Mouse (Mus musculus) embryonic facial prominence, embryonic 10.5 days (tissue): Measurements from ENCODE around the gene Otub1. TPM values are rescaled to one million over a fixed set of nuclear protein-coding genes. Genes with fewer than 3 reads are reported as not detected.

Experiments used
- DNase-seq: peaks from one replicate; pipeline ENCODE4 v3.0.0-alpha.2; 2017; ENCODE audit warnings: low spot score
- H3K27ac ChIP-seq: fragments of 300-500 bp; sonication (generic); replicated peaks from 2 replicates; pipeline ENCODE4 v1.5.1; 2016; ENCODE audit warnings: mild to moderate bottlenecking
- H3K27me3 ChIP-seq: fragments of 300-500 bp; sonication (generic); replicated peaks from 2 replicates; pipeline ENCODE4 v1.6.1; 2016; ENCODE audit warnings: low read depth, mild to moderate bottlenecking; ENCODE audit not compliant: poor library complexity, severe bottlenecking
- H3K36me3 ChIP-seq: fragments of 300-500 bp; sonication (generic); replicated peaks from 2 replicates; pipeline ENCODE4 v1.6.1; 2016; ENCODE audit warnings: mild to moderate bottlenecking, moderate library complexity
- H3K4me1 ChIP-seq: fragments of 300-500 bp; sonication (generic); 2 replicates; pipeline ENCODE4 v1.6.1; 2016
- H3K4me3 ChIP-seq: fragments of 300-500 bp; sonication (generic); 2 replicates; pipeline ENCODE4 v1.5.1; 2016; ENCODE audit warnings: mild to moderate bottlenecking, moderate library complexity
- H3K9me3 ChIP-seq: fragments of 300-500 bp; sonication (generic); 2 replicates; pipeline ENCODE4 v1.6.1; 2016; ENCODE audit warnings: mild to moderate bottlenecking
- WGBS: fragments of 180-500 bp; shearing (Covaris S2); methylation state at CpG from one replicate; pipeline ENCODE4 v1.1.7; 2016; 5-methylcytosine and 5-hydroxymethylcytosine counted together
- polyA plus RNA-seq: library from polyadenylated mRNA; unstranded; fragments of >200 nt; fragmentation: Nextera tagmentation; extraction: Ambion mirVana; gene quantifications from 2 replicates; pipeline ENCODE4 v1.2.1, GENCODE M21; 2016

Otub1 gene
- polyA plus RNA-seq, 1 experiment from 2014 or later = 276 TPM

DNA sequence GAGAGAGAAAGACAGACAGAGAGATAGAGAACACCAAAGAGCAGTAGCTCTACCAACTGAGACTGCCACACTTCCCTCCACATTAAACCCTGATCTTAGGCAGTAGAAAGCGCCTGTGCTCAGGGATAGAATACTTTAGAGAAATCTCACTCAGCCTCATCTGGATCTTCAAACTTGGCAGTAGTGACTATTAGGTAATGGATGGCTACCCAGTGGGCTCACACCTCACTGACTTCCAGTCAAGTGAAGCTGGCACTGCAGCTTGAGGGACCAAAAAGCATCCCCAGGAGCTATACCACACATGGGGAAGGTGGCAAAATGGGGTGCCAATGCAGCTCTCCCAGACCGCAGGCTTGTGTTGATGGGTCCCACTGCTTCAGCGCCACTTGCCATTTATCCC is 18.1 kb upstream of the Otub1 start:
- 88% methylated on average over 3 of the region's 3 CpGs for WGBS
- H3K36me3 ChIP-seq = peaks cover 44% of the 10 kb centered on the region

DNA sequence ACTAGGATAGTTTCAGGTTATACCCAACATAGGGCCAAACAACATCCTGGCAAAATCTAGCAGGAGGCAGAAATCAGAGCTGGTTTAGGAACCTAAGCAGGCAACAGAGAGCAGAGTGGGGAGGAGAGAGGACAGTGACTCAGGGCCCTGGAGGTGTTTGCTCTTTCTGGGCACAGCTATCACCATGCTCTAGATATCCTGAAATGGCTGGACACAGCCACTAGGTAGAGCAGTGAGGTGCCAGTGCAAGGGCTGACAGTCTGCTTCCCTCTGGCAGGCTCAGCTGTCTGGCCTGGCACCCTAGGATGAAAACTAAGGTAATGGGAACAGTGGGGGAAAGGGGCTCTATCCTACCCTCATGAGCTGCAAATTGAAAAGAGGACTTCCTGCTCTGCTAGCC is 17.4 kb upstream of the Otub1 start:
- Histone ChIP-seq H3K9me3 (no peaks in the 10 kb centered on the region), H3K4me3 (no peak overlapping the region), H3K27ac (no peak overlapping the region), H3K27me3 (no peaks in the 10 kb centered on the region), H3K4me1 (peaks cover 1% of the 10 kb centered on the region; the same call in 1 of the 2 replicates), H3K36me3 (peaks cover 37% of the 10 kb centered on the region)
- DNase-seq = no peak

More for the DNA sequence above, 18.1 kb upstream of the Otub1 start:
- 0 out of 2 replicates have a peak, but pooled peaks cover 2% of the 10 kb centered on the region for H3K9me3 ChIP-seq
- H3K4me1 ChIP-seq = no peaks in the 10 kb centered on the region
- no peak overlapping the region for H3K27ac ChIP-seq
- no peak overlapping the region for H3K4me3 ChIP-seq
- DNase-seq = no peak
- no peaks in the 10 kb centered on the region for H3K27me3 ChIP-seq

DNA sequence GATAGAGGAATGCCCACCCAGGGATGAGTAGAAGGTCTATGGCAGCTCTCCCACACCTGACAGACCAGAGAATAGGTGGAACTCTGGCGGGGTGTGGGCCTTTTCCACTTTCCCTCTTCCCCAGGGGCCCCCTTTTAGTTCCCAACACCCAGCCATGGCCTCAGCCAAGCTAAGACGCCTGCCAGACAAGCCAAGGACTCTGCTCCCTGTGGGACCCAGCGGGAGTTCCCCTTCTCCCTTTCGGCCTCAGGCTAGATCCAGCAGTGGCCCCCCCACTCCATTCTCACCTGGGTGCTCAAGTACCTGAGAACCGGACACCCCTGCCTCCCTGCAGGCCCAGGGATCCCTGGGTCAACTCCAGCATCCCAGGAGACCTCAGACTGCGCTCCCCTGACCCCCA is 16.1 kb upstream of the Otub1 start:
- peaks cover 9% of the 10 kb centered on the region for H3K4me1 ChIP-seq
- H3K4me3 ChIP-seq = no peak overlapping the region; the same call in 1 of the 2 replicates
- H3K36me3 ChIP-seq = peaks cover 24% of the 10 kb centered on the region
- no peak overlapping the region for H3K27ac ChIP-seq
- no peaks in the 10 kb centered on the region for H3K9me3 ChIP-seq
- 86% methylated on average over 6 of the region's 6 CpGs for WGBS
- DNase-seq = no peak
- no peaks in the 10 kb centered on the region for H3K27me3 ChIP-seq

DNA sequence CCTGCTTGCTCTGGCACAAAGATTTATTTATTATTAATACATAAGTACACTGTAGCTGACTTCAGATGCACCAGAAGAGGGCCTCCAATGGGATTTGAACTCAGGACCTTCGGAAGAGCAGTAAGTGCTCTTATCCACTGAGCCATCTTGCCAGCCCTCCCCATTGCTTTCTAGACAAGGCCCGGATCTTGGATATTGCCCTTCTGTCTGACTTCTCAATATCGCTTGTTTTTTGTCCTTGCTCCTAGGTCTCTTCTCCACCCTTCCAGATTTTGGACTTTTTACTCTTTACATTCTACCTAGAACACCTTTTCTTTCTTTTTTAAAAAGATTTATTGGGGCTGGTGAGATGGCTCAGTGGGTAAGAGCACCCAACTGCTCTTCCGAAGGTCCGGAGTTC is 12.6 kb upstream of the Otub1 start:
- Histone ChIP-seq H3K27me3 (no peaks in the 10 kb centered on the region), H3K27ac (no peak overlapping the region), H3K4me1 (peaks cover 27% of the 10 kb centered on the region), H3K4me3 (peak overlapping the region; percentile 85; the same call in 1 of the 2 replicates), H3K9me3 (no peaks in the 10 kb centered on the region), H3K36me3 (peaks cover 26% of the 10 kb centered on the region)
- no peak for DNase-seq
- WGBS = 95% methylated on average over 5 of the region's 5 CpGs

DNA sequence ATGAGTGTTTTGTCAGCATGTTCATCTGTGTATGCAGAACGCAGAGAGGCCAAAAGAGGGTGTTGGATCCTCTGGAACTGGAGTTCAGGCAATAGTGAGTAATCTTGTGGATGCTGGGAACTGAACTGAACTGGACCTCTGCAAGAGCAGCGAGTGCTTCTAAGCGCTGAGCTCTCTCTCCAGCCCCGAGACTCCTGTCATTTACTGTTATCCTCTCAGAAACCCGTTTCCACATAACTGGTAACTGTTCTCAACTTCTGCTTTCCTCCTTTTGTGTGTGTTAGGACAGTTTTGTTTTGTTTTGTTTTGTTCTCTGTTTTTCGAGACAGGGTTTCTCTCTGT is 11.8 kb upstream of the Otub1 start:
- Histone ChIP-seq H3K36me3 (peaks cover 35% of the 10 kb centered on the region), H3K9me3 (no peaks in the 10 kb centered on the region), H3K27me3 (no peaks in the 10 kb centered on the region), H3K27ac (peak overlapping the region; percentile 71), H3K4me3 (peak overlapping the region; percentile 85), H3K4me1 (peaks cover 27% of the 10 kb centered on the region)
- WGBS = 12% methylated on average over 6 of the region's 6 CpGs
- DNase-seq = no peak

DNA sequence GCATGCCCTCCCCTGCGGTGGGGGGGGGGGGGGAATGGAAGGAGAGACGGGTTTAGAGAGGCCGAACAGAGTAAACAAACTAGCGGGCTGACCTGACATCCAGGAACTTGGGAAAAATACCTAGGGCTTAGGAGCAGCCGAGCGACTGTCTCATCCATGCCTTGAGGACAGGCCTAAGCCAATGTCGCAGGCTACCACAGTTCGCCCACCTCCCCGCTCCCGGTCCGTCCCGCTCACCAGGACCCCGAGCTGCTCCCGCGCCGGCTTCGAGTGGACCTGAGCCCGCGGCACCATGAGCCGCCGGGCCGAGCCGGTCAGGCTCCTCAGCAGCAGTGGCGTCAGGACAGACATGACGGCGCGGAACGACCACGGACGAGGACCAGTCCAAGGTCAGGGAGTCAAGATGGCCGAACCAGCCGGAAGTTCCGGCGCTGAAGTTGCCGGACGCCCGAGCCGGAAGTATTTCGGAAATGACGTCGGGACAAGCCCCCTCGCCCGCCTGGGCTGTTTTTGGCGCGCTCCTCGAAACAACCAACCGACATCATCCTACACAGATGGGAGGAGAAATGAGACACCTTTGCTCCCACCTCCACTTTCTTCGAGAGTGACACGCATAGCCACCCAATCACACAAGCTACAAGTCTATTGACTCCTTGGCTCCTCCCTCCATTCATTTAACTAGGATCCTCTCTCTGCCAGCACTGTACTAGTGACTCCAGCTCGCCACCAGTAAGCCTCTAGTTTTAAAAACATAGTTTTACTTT is 11.2 kb upstream of the Otub1 start, which contains the start of gene Cox8a:
TSS of gene Cox8a (minus strand) at position 455 of the 764 bp plus-strand sequence.
- Histone ChIP-seq H3K36me3 (peaks cover 38% of the 10 kb centered on the region), H3K27me3 (no peaks in the 10 kb centered on the region), H3K9me3 (no peaks in the 10 kb centered on the region), H3K4me3 (peak within 1 kb of the TSS; percentile 85), H3K27ac (peak within 1 kb of the TSS; percentile 92), H3K4me1 (peaks cover 27% of the 10 kb centered on the region)
- under 1% methylated on average over 50 of the region's 50 CpGs for WGBS
- peak; percentile 98 for DNase-seq

DNA sequence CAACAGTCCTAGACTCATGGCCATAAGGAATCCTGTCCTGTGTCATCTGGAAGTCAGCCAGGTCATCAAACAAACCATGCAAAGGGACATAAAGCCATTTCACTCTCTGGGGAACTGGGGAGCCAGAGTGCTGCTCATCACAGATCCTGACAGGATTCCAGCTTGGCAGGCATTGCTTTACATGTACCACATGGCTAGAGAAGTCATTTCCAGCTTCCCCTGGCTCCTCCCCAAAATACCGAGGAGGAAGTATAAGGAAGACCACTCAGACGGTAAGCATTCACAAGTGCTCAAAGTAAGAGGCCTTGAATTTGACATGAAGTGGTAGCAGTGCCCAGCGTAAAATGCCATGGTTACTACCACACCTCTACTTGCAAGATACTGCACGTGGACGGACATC is 8.4 kb upstream of the Otub1 start:
- H3K4me3 ChIP-seq = peak overlapping the region; percentile 16; the same call in 1 of the 2 replicates
- no peaks in the 10 kb centered on the region for H3K9me3 ChIP-seq
- H3K4me1 ChIP-seq = peaks cover 27% of the 10 kb centered on the region
- H3K27ac ChIP-seq = no peak overlapping the region
- 94% methylated on average over 5 of the region's 5 CpGs for WGBS
- peaks cover 62% of the 10 kb centered on the region for H3K36me3 ChIP-seq
- no peaks in the 10 kb centered on the region for H3K27me3 ChIP-seq
- no peak for DNase-seq

DNA sequence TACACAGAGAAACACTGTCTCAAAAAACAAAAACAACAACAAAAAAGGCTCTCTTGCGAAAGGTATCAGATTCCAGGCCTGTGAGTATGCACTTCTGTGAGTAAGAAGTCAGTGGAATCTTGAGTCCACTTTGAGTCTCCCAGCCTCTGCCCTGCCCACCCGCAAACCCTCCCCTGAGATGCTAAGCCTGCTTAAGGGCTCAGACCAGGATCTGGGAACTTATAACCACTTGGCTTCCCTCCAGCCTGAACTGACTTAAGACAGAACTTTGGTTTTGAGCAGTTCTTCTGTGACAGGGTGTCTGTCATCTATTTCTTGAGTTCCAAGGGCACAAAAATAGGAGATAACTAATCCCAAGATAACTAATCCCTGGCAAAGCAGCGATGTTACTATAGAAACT is 6.9 kb upstream of the Otub1 start:
- H3K4me3 ChIP-seq = no peak overlapping the region
- H3K4me1 ChIP-seq = peaks cover 21% of the 10 kb centered on the region
- WGBS = 92% methylated on average over 3 of the region's 3 CpGs
- no peak overlapping the region for H3K27ac ChIP-seq
- H3K27me3 ChIP-seq = no peaks in the 10 kb centered on the region
- peaks cover 62% of the 10 kb centered on the region for H3K36me3 ChIP-seq
- H3K9me3 ChIP-seq = no peaks in the 10 kb centered on the region
- no peak for DNase-seq

DNA sequence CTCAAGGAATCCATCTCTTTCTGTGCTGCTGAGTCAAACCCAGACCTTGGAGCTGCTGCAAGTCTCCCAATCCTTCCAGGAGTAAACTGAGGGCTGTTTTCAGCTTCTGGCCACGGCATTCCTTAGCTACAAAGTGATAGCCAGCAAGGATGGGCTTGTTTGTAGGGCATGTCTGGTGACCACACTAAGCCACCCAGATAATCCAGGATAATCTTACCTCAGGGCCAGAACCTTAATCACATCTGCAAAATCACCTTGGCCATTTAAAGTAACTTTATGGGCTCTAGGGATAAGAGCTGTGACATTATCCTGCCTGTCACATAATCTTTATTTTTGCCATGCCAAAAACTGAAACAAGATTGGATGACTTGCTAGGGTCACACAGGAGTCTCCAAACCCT is 6.1 kb upstream of the Otub1 start:
- no peaks in the 10 kb centered on the region for H3K9me3 ChIP-seq
- H3K4me1 ChIP-seq = peaks cover 18% of the 10 kb centered on the region
- H3K4me3 ChIP-seq = no peak overlapping the region
- H3K27ac ChIP-seq = no peak overlapping the region
- no peaks in the 10 kb centered on the region for H3K27me3 ChIP-seq
- no peak for DNase-seq
- 95% methylated on average over 1 of the region's 1 CpGs for WGBS
- H3K36me3 ChIP-seq = peaks cover 62% of the 10 kb centered on the region

DNA sequence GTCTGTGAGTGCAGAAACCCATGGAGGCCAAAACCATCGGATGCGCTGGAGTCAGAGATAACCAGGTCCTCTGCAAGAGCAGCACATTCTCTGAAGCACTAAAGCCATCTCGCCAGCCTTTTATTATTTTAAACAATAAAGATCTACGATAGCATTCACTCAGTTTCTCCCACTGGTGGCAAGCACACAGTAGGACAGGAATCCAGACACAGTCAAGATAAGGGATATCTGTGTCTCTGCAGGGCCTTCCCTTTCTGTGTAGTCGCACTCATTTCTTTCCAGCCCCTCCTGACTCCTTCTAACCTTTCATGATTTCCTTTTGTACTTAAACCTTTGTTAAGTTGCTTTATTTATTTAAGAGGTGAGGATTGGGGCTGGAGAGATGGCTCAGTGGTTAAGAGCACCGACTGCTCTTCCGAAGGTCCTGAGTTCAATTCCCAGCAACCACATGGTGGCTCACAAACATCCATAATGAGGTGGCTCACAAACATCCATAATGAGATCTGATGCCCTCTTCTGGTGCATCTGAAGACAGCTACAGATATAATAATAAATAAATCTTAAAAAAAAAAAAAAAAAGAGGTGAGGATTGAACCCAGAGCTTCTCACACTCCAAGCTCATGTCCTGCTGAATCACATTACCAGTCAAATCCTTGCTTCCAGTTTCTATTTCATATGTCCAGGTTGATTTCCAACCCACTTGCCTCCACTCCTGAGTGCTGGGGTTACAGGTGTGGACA is 4.0 kb upstream of the Otub1 start:
- no peak for DNase-seq
- WGBS = 93% methylated on average over 7 of the region's 7 CpGs
- H3K27ac ChIP-seq = no peak overlapping the region
- H3K4me1 ChIP-seq = peaks cover 12% of the 10 kb centered on the region
- no peaks in the 10 kb centered on the region for H3K9me3 ChIP-seq
- H3K36me3 ChIP-seq = peaks cover 48% of the 10 kb centered on the region
- H3K27me3 ChIP-seq = no peaks in the 10 kb centered on the region
- no peak overlapping the region for H3K4me3 ChIP-seq

DNA sequence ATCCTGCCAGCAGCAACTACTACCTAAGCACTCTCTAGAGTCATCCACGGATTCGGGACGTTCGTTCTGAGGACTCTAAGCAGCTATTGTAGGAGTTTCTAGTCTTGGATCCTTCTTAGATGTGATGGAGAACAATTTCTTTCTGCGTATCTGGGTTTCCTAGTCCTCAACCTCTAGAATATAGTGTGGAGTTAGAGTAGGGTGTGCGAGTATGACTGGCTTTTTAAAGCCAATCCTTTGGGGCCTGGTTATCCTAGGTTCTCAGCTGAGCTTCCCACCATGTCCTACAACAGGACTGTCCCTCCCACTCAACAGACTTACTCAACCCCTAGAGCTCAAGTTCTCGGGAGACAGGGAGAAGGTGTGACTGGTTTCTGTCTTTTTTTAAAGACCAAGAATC is 790 bp downstream of the Otub1 start:
- DNase-seq = no peak
- peak overlapping the region; percentile 71 for H3K4me3 ChIP-seq
- H3K27me3 ChIP-seq = no peaks in the 10 kb centered on the region
- peak overlapping the region; percentile 97 for H3K27ac ChIP-seq
- 38% methylated on average over 7 of the region's 7 CpGs for WGBS
- peaks cover 25% of the 10 kb centered on the region for H3K4me1 ChIP-seq
- no peaks in the 10 kb centered on the region for H3K9me3 ChIP-seq
- H3K36me3 ChIP-seq = peaks cover 47% of the 10 kb centered on the region

DNA sequence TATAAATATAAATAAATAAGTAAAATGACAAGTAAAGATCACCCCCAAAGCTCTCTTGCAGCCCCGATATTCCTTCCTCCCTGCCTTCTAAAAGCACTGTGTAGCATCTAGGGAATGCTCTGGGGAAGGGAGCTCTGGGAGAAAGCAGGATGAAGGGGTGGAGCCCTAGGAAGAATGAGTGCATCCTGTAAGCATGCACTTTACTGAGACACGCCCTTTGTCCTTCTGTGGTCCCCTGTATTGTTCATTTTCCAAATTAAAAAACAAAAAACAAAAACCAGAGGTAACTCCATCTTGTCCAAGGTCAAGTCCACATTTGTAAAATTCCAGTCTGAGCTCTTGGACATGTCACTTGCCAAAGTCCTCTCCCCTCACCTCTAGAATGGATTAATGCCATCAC is 1.2 kb downstream of the Otub1 start:
- Histone ChIP-seq H3K4me1 (peaks cover 25% of the 10 kb centered on the region), H3K27me3 (no peaks in the 10 kb centered on the region), H3K36me3 (peaks cover 49% of the 10 kb centered on the region), H3K27ac (peak overlapping the region; percentile 97; the same call in 1 of the 2 replicates), H3K9me3 (no peaks in the 10 kb centered on the region), H3K4me3 (peak overlapping the region; percentile 71)
- no peak for DNase-seq
- 67% methylated on average over 2 of the region's 2 CpGs for WGBS

DNA sequence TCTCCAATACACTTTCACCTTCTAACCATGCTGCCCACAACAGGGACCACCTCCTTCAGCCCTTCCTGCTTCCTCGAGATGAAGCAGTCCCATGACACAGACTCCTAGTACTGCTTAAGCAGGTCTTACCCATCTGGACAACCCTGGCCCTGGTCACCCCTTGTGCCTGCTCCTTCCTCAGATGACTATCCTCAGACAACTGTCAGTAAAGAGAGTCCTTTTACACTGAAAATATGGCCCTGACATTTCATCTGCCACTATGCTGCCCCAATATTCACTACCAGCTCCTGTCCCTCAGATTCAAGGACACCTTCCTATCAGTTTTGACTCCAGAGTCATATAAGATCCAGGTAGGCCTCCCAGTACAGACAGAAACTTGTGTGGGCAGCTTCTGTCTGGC is 5.7 kb downstream of the Otub1 start:
- WGBS = 67% methylated on average over 1 of the region's 1 CpGs
- no peak overlapping the region for H3K27ac ChIP-seq
- peaks cover 78% of the 10 kb centered on the region for H3K36me3 ChIP-seq
- H3K4me1 ChIP-seq = peaks cover 48% of the 10 kb centered on the region
- no peak for DNase-seq
- H3K9me3 ChIP-seq = no peaks in the 10 kb centered on the region
- no peak overlapping the region for H3K4me3 ChIP-seq
- no peaks in the 10 kb centered on the region for H3K27me3 ChIP-seq
